Mouse (Mus musculus) CD8-positive naive resting alpha-beta T cell, adult 2 months (primary cell): ENCODE measurements around the gene Ankrd39.
A peak's percentile ranks its signal among the peaks of the same experiment; 100 is the strongest.

Experiments
- DNase-seq, 2 experiments: peaks; one replicate each; pipeline ENCODE4 v3.0.0; 2022; ENCODE audit warnings: low read depth in 2 of 2, low spot score in 2 of 2

Gene Ankrd39

DNA sequence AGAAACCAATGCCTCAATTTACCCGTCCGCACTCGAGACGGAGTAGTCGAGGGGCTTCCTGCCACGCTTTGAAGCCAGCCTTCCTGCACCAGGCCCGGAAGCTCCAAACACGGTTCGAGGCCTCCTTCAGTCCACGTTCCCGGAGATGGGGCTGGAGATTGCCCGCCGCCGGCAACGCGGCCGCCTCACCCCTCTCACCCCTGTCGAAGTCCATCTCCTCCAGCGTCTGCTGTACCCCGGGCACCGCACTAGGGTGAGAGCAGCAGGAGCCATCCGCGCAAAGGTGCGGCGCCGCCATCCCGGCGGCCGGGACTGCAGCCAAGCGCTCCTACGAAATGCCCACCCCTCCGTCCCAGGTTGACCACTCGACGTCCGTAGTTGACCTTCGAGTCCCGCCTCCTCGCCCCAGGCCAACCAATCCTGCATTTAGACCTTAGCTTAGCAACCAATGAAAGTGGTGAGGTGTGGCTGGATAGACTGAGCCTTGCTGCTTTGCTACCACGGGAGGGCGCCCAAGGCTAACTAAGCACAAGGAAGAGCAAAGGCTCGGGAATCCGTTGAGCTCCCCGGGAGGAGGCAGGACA lies at the start of gene Ankrd39:
Ankrd39 (minus strand) TSS at position 558 of the 584 bp plus-strand sequence.
- peak; percentile 91 to 93 for DNase-seq

DNA sequence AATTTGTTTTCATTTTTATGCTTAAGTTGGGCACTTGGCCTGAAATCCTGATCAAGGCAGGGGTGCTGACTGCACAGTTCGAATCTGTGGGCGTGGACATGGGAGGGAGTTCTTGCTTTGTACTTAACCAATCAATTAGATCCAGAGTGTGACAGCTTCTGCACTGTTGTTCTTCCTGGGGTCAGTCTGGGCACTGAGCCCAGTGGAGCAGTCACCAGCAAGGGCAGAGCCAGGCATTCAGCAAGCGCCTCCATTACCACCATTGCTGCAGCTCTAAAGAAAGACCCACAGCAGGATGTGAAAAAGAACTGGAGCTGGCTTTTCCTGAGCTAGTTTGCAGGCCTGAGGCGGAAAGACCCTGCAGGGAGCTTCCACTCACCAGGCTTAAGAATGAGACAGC lies 48.9 kb upstream of the Ankrd39 start:
- DNase-seq, result no peak

DNA sequence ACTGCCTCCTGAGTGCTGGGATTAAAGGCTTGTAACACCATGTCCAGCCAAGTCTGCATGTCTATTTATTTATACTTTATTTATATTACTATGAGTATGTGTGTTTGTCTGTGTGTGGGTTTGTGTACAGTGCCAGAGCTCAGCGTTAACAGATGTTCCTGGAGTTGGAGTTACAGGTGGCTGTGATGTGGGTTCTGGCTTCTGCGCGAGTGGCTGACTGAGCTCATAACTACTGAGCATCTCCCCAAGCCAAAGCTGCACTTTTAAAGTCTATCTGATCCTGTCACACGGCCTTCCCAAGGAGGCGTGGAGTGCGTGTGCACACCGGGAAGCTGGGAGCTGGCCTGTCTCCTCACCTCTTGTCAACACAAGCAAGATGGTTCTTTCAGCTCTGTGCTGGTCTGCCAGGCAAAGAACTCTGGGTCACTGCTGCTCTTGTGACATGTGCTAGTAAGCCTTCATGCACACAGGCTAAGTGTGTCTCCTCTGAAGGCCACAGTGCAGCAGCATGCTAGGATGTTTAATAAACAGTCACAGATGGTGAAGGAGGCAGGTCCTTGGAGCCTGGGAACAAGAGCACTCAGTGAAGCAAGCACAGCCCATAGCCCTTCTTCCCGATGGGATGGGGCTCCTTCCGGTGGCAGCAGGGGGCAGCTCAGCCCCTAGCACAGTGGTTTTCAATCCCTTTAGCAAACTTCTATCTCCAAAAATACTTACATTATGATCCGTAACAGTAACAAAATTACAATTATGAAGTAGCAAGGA lies 48.1 kb upstream of the Ankrd39 start:
- no peak for DNase-seq

DNA sequence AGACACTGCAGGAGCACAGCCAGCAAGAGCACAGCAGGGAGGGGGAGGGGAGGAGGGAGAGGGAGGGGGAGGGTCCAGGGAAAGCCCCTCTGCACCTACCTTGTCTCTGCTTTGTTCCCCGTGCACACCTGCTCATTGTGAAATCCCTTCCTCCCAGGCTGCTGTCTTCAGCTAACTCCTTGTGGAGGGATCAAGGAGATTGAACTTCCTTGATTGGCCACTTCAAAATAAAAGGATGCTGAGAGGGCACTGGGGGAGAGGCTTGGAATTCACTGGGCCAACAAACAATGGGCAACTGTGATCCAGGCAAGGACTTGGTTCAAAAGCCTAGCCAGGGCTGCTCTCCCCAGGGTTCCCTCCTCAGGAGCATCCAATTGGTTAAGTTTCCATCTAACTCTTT lies 45.9 kb upstream of the Ankrd39 start:
- DNase-seq, result no peak

DNA sequence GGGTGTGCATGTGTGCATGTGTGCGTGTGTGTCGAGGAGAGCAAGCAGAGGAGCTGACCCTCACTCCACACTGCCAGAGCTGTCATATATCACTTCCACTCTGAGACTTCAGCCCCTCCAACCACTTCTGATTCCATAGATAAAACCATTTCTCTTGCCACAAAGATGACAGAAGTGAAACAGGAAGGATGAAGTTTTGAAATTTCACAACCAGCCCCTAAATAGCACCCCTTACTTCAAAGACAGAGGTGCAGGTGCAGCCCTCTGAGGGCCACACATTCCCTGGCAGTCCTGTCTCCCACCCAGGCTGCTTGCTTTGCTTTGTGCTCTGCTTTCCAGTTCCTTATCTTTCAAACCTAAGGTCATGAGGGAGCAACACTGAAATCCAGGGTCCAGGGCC lies 44.2 kb upstream of the Ankrd39 start:
- no peak for DNase-seq

DNA sequence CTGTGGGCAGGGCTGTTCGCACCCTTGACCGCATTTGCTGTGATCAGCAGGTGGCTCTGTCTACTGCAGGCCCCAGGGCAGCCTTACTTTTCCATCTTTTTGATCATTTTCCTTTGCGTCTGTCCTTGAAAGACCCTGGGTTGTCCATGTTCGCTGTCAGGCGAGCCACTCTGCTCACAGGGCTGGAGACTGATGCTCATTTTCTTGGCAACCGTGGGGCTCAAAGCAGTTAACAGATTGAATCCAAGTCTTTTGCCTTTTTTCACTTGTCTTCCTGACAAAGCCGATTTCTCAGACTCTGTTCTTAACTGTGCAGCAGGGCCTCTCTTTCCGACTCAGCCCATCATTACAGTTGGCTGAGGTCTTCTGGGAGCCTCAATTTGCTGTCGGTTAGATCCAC lies 43.4 kb upstream of the Ankrd39 start:
- no peak for DNase-seq

DNA sequence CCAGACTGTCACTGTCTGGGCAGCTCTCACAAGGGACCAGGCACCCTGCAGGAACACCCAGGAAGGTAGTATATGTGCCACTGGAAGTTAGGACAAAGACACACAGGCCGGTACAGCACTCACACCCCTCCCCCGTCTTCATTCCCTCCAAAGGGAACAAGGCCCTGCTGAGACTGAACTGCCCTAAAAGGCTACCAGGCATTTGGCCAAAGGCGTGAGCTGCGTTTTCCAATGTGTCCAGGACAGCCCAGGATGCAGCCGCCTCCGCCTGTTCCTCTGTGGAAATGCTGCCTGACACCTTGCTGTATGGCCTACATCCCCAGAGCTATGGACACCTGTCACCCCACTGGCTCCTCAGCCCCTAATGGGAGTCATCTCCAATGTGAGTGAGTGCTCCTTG lies 42.2 kb upstream of the Ankrd39 start:
- no peak for DNase-seq

DNA sequence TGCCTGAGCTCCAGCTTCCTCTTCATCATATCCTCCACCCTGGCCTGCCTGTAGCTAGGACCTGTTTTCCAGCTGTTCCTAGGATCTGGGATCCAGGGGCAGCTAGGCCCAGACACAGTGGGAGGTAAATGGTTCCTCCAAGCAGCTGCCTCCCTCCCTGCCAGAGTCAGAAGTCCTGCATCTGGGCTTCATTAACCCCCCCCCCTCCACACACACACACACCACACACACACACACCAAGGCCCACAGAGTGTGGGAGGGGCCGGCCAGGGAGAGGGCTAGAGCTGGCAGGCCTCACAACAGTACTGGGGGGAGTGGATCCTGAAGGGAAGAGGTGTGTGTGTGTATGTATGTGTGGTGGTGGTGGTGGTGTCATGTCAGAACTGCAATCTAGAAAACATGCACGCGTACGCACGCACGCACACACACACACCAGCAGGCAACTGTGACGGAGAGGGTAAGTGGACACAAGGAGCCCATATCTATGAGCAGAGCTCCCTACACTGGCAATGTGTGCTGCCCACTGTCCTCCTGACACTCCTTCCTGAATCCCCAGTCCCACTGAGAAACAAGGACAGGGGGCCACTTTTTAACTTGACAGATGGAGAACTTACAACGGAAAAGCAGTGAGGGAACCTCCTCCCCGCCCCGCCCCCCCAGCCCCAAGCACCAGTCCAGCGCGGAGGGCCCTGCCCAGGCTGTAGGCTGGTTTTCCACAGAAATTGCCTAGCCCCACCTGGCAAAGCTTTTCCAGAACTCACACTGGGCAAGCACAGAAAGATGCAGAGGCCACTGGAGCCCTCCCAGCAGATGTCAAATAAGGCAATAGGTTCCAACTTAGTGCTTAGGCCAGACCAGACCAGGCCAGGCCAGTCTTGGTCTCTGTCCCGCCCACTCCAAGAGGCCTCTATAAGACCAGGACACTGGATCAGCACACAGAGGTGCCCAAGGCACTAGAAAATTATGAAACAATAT lies 41.5 kb upstream of the Ankrd39 start:
- DNase-seq, result no peak

DNA sequence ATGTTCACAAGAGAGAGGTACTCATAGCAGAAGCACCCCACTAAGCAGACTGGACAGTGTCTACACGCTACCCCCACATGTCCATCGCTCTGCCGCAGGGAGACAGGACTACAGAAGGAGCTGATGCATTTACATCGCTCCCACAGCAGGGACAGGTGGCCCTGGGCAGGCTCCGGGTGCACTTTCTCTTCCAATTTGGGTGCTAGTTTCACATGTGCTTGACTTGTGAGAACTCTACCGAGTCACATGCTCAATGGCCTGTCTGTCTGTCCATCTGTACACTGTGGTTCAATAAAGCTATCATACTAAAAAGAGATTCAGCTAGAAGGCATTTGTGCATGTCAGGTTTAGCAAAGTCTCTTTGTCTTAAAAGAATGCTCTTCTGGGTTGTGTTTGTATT lies 40.6 kb upstream of the Ankrd39 start:
- DNase-seq, result no peak

DNA sequence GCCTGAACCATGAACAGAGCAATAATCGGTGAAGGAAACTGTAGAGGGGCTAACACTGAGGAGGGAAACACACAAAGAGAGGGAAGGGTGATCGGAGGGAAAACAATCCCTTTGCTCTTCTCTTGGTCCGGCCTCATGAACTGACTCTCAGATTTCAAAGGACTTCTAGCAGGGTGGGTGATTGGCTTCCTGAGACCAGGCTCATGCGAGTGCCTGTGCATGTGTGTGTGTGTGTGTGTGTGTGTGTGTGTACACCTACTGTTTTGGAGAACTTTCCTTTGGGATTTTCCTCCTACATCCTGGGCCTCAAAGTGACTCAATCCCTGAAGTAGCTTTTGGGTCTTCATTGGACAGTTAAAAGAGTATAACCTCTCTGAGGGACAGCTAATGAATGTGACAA lies 39.0 kb upstream of the Ankrd39 start:
- no peak for DNase-seq

DNA sequence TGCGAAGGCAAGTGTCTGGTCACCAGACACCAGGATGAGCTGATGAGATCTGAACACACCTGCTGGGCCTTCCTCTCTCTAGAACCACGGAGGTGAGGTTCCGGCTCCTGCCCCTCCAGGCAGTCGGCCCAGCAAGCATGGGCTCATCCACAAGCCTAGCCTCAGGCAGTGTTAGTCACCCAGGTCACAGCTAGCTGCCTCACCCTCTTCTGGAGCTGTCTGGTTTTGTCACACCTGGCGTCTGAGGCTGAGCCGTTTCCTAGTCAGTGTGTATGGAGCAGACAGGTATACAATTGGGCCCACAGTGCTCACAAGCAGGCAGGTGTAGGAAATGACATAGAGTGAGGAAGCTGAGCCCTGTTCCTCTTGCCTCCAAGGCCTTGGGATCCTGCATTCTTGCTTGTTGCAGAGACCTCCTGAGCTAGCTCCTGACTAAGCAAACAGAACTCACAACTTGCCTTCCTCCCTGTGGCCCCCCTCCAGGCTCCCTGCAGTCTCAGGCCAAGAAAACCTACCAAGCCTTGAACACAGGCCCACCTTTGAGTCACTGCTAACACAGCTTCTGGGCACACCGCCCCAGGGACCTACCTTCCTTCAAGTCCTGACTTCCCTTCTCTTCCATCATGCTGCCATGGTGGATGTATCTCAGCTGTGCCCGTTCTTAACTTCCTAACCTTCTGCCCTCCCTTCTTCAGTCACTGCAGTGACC lies 36.3 kb upstream of the Ankrd39 start:
- no peak for DNase-seq

DNA sequence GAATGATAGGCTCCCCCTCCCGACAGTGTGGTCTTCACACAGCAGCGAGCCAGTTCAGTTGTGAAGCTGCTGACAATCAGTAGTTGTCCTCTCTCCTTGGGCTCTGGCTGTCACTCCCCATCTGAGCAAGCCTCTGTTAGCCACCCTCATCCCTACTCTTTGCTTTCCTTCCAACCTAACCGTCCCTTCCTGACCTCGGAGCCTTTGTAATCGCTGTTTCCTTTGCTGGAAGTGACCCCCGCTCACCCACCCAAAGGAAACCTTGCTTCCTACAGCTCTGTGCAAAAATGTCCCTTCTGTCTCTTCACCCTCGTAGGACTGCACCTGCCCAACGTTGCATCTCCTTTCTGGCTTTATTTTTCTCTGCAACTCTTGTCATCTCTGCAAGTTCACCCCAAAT lies 35.0 kb upstream of the Ankrd39 start:
- DNase-seq, result no peak

DNA sequence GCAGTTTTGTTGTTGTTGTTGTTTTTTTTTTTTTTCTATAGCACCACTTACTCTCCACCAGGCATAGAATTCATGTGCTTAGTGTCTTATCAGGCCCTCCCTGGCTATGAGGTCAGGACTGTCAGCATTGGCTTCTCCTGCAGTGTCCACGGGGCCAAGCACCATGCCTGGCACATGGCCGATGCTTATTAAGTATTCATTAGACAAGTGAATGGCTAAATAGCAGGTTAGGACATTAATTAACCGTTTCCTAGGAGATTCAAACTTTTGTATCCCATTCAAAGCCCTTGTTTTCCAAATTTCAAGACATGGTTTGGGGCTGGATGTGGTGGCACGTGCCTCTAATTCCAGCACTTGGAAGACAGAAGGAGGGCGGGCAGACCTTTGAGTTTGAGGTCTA lies 34.0 kb upstream of the Ankrd39 start:
- DNase-seq, result no peak

DNA sequence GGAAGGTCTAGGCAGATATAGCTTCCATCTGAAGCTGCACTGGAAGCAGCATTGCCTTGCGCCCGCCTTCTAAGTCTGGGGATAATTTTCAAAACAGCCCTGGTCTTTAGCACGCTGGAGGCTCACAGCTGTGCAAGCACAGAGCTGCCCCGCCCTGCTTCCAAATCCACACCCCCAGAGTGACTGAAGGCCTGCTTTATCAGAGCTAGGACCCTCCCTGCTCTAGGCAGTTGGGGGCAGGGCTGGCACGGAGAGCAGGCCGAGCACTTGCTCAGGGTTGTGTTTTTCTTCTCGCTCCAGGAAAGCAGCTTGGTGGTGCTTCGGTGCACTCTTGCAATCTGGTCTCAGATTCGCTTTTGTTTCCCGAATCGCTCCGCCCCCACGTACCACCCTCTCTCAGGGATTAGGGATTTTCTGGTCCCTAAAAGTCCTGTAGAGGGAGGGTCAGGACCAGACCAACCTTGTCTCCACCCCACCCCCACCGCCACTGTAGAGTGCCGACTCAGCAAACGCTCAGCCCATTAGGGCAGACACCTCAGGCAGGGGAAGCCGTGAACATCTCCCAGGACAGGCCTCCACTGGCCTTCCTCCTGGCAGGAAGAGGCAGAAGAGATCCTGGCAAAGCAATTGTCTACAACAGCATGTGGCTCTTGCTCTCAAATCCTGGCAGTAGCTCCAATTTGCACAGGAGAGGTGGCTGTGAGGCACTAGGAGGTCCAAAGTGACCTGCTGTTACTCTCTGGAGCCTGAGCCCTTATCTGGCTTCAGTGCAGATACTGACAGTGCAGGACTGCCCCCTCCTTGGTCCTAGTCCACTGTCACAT lies 33.4 kb upstream of the Ankrd39 start:
- DNase-seq, result no peak

DNA sequence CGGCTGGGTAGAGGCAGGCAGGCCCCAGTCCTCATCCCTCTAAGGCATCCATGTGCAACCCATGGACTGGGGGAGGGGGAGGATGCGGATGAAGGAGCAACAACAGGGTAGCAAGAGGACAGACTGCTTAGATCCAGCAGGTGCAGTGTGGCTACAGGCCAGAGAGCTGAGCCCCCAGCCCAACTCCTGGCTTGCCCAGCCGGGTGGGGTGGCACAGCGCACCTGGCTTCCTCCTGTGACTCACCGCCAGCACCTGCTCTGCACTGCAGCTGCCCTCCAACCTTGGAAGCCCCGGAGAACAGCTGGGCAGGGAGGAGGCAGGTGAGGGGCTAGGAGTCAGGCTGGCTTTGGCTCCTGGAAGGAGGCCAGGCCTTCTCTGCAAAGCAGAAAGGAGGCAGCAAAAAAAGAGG lies 32.7 kb upstream of the Ankrd39 start:
- DNase-seq, result no peak

DNA sequence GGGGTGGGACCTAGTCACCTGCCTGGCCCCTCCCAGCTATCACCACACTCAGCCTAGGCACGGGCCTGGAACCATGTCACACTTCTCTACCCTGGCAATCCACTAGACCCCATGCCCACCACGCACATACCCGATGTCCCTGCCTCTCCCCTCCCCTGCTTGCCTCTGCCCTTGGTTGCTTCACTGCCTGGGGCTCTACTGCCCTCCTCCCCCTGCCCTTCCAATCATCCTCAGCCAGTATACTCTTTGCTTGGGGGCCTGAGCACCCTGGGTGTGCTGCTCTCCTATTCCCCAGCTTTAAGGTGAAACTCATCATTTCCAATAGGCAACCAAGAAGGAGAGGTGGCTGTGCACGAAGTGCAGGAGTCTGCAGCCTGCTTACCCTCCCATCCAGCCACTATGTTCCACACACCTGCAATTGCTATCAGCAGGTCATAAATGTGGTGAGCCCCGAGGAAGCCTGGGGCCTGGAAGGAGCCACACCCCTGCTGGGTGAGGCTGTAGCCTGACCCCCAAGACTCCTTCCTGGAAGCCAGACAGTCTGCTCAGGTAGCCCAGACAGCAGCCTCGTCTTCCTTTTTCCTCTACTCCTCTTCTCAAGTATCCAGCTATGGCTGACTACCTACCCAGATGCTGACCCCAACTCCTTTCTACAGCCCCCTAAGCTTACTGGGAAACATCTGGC lies 29.9 kb upstream of the Ankrd39 start:
- no peak for DNase-seq

DNA sequence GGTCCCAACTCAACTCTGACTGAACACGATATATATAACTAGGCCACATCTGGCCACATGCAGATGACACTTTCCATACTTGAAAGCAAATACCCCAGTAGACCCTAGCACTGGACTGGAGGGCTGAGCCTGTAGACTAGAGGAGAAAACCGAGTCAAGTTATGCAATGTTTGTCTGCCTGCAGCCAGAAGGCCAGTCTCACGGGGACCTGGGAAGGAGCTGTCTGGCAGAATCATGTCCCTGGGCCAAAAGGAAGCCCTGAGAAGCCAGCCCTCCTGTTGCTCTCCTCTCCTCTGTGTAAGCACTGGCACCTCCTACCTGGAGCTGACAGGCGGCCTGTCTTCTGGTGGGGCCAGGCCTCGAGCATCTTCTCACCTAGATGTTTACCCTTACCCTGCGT lies 28.1 kb upstream of the Ankrd39 start:
- DNase-seq, result no peak

DNA sequence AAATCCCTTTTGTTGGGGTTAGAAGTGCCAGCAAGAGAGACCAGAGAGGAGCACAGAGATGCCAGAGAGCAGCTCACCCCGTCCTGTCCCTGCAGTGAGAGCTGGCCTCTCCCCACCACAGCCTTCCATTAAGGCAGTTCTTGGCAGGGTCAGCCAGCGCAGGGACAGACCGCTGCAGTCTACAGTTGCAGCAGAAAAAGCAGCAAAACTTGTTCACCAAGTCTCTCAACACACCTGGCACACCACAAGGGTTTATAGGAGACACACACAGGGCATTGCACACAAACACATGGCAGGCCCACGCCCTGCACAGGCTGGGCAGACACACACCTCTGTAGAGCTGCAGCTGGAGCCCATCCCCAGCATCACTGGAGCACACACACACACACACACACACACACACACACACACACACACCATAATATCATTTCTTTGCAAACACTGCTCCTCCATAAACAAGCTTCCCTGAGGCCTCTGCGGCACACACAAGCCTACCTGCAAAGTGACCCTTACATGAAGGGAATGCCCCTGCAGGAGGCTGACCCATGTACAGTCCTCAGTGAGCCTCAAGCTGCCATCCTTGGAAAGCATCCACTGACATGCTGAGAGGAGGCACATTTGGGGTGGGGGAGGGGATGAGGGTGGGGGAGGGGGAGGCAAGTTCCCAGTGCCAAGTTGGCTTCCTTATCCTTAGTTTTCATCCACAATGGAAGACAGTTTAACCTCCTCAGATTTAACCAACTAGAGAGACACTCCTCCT lies 27.1 kb upstream of the Ankrd39 start:
- DNase-seq, result no peak

DNA sequence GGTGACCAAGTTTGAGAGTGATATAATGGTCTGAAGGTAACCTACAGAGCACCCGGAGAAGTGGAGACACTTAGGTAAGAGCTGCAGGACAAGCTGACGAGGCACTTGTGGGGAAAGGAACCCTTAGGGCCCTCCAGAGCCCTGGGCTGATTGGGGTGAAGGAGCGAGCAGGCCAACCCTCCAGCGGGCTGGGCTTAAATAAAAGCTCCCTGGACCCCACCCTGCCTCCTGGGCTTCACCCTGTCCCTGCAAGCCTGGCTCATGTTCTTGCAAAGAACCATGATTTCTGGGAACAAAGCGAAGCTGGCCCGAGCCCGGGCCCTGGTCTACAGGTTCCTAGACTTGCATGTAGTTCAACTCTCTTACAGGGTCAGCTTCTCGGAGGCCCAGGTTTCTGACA lies 26.3 kb upstream of the Ankrd39 start:
- DNase-seq, result no peak
